10 mouse cellular contexts compared by ENCODE assay signal in genomic region chr2:142838118-142838517, GRCm38 (mm10).
DNase-seq lines count a peak whose midpoint lies in the region; ATAC-seq and TF ChIP-seq lines count a peak whose summit lies in the region.
"Had no signal": no experiment of that assay in that cellular context is flagged by ENCODE, and none has a peak within 500 bp of the region (broad histone marks: within the 10 kb centered on the region; RNA-seq: fewer than 3 reads in every experiment).

No protein-coding gene starts in this region.

- TF ChIP-seq CTCF in liver, adult 2 months (IDR thresholded peaks at IDR 0.05; ENCODE audit: low read depth, low read length), result no peak
- TF ChIP-seq CTCF in thymus, adult 2 months (IDR thresholded peaks at IDR 0.05; ENCODE audit: borderline replicate concordance, control insufficient read depth, extremely low read depth, insufficient read depth, low read length, poor library complexity), result no peak

- WGBS in liver, adult 2 months, result 12% methylated on average over 1 of the region's 1 CpGs
- 76% methylated on average over 1 of the region's 1 CpGs for WGBS in liver, embryonic 11.5 days
- WGBS in heart, embryonic 13.5 days, result 29% methylated on average over 1 of the region's 1 CpGs
- 45% methylated on average over 1 of the region's 1 CpGs for WGBS in stomach, embryonic 14.5 days
- WGBS in thymus, adult 2 months, result 100% methylated on average over 1 of the region's 1 CpGs
- 30% methylated on average over 1 of the region's 1 CpGs for WGBS in forebrain, embryonic 16.5 days

- H3K79me2 ChIP-seq in liver, adult 2 months (ENCODE audit: control insufficient read depth, insufficient read depth, low read length), result peaks cover 3% of the 10 kb centered on the region; the same call in 1 of the 2 replicates

- peaks cover 13% of the 10 kb centered on the region; the same call in 1 of the 2 replicates for H3K36me3 ChIP-seq in liver, adult 2 months (ENCODE audit: control insufficient read depth, insufficient read depth, low read length)
- H3K36me3 ChIP-seq in liver, embryonic 11.5 days (ENCODE audit: control insufficient read depth, insufficient read depth, low read length), result no peaks in the 10 kb centered on the region
- peaks cover 11% of the 10 kb centered on the region for H3K36me3 ChIP-seq in heart, embryonic 13.5 days
- H3K36me3 ChIP-seq in stomach, embryonic 14.5 days (ENCODE audit: control insufficient read depth, insufficient read depth, low read length), result no peaks in the 10 kb centered on the region
- H3K36me3 ChIP-seq in thymus, adult 2 months (ENCODE audit: control insufficient read depth, insufficient read depth, low read length), result no peaks in the 10 kb centered on the region
- no peaks in the 10 kb centered on the region; the same call in none of the 2 replicates for H3K36me3 ChIP-seq in forebrain, embryonic 16.5 days (ENCODE audit: control insufficient read depth, insufficient read depth)
- H3K36me3 ChIP-seq: hindbrain, embryonic 10.5 days; neural tube, embryonic 12.5 days had no signal

- H3K27me3 ChIP-seq in liver, adult 2 months (ENCODE audit: control insufficient read depth, insufficient read depth, low read length), result no peaks in the 10 kb centered on the region
- no peaks in the 10 kb centered on the region for H3K27me3 ChIP-seq in liver, embryonic 11.5 days (replicated peaks; ENCODE audit: control insufficient read depth, insufficient read depth, low read length)
- H3K27me3 ChIP-seq in heart, embryonic 13.5 days (replicated peaks), result no peaks in the 10 kb centered on the region
- H3K27me3 ChIP-seq in stomach, embryonic 14.5 days (ENCODE audit: control insufficient read depth, insufficient read depth, low read length), result no peaks in the 10 kb centered on the region
- no peaks in the 10 kb centered on the region for H3K27me3 ChIP-seq in thymus, adult 2 months (ENCODE audit: control insufficient read depth, insufficient read depth, low read length)
- no peaks in the 10 kb centered on the region for H3K27me3 ChIP-seq in forebrain, embryonic 16.5 days (replicated peaks; ENCODE audit: control insufficient read depth, insufficient read depth, low read length)
- H3K27me3 ChIP-seq: neural tube, embryonic 12.5 days had no signal

- ATAC-seq in liver, embryonic 11.5 days (replicated peaks; ENCODE audit: low FRiP score), result no peak; the same call in 1 of the 2 replicates
- peak; percentile 42; the same call in 1 of the 2 replicates for ATAC-seq in heart, embryonic 13.5 days (ENCODE audit: extremely low read depth, insufficient number of reproducible peaks, low FRiP score, low TSS enrichment)
- ATAC-seq in stomach, embryonic 14.5 days (ENCODE audit: insufficient number of reproducible peaks, insufficient read depth, low FRiP score, low read depth), result peak; percentile 83; the same call in 1 of the 2 replicates
- no peak for ATAC-seq in forebrain, embryonic 16.5 days

- peak; percentile 98 for DNase-seq in liver, adult 2 months (ENCODE audit: extremely low read depth, low read depth, low spot score)
- DNase-seq in liver, embryonic 11.5 days (ENCODE audit: low spot score), result no peak
- DNase-seq in kidney, postnatal 25 days, result peak; percentile 42 to 56
- no peak for DNase-seq in thymus, adult 2 months
- DNase-seq: cerebellum, adult 11 months had no signal

- peaks cover 12% of the 10 kb centered on the region for H3K4me1 ChIP-seq in liver, adult 2 months (ENCODE audit: control insufficient read depth, insufficient read depth, low read length)
- no peaks in the 10 kb centered on the region for H3K4me1 ChIP-seq in liver, embryonic 11.5 days (replicated peaks; ENCODE audit: control insufficient read depth, insufficient read depth, low read length)
- peaks cover 9% of the 10 kb centered on the region; the same call in 1 of the 2 replicates for H3K4me1 ChIP-seq in heart, embryonic 13.5 days
- no peaks in the 10 kb centered on the region for H3K4me1 ChIP-seq in stomach, embryonic 14.5 days (ENCODE audit: control insufficient read depth, insufficient read depth, low read length)
- H3K4me1 ChIP-seq in thymus, adult 2 months (replicated peaks; ENCODE audit: control insufficient read depth, insufficient read depth, low read length), result no peaks in the 10 kb centered on the region
- no peaks in the 10 kb centered on the region for H3K4me1 ChIP-seq in forebrain, embryonic 16.5 days (replicated peaks; ENCODE audit: control insufficient read depth, insufficient read depth, low read length)

- TF ChIP-seq POLR2A in liver, adult 2 months (IDR thresholded peaks at IDR 0.05; ENCODE audit: extremely low read depth, insufficient read depth, low read length), result no peak
- TF ChIP-seq POLR2A in thymus, adult 2 months (IDR thresholded peaks at IDR 0.05; ENCODE audit: control insufficient read depth, extremely low read depth, insufficient read depth, low read length, poor library complexity), result no peak

- no peaks in the 10 kb centered on the region for H3K9me3 ChIP-seq in liver, embryonic 11.5 days (ENCODE audit: control insufficient read depth, low read length)
- no peaks in the 10 kb centered on the region for H3K9me3 ChIP-seq in heart, embryonic 13.5 days
- H3K9me3 ChIP-seq in stomach, embryonic 14.5 days (ENCODE audit: control insufficient read depth, low read depth, low read length), result no peaks in the 10 kb centered on the region
- H3K9me3 ChIP-seq in forebrain, embryonic 16.5 days (ENCODE audit: control insufficient read depth, low read length), result no peaks in the 10 kb centered on the region
- H3K9me3 ChIP-seq: hindbrain, embryonic 10.5 days; neural tube, embryonic 12.5 days had no signal

- H3K4me2 ChIP-seq in liver, embryonic 11.5 days, result no peak overlapping the region
- H3K4me2 ChIP-seq in heart, embryonic 13.5 days, result no peak overlapping the region
- no peak overlapping the region for H3K4me2 ChIP-seq in stomach, embryonic 14.5 days (replicated peaks; ENCODE audit: low read depth, low read length)
- no peak overlapping the region for H3K4me2 ChIP-seq in forebrain, embryonic 16.5 days (ENCODE audit: low read length)
- H3K4me2 ChIP-seq: neural tube, embryonic 12.5 days had no signal

- H3K9ac ChIP-seq in liver, adult 2 months (ENCODE audit: low read depth, low read length), result no peak overlapping the region
- H3K9ac ChIP-seq in liver, embryonic 11.5 days (ENCODE audit: low read depth, low read length), result no peak overlapping the region
- no peak overlapping the region for H3K9ac ChIP-seq in heart, embryonic 13.5 days
- H3K9ac ChIP-seq in stomach, embryonic 14.5 days (replicated peaks; ENCODE audit: low read depth, low read length), result no peak overlapping the region
- no peak overlapping the region for H3K9ac ChIP-seq in forebrain, embryonic 16.5 days (replicated peaks; ENCODE audit: low read depth, low read length)
- H3K9ac ChIP-seq: neural tube, embryonic 12.5 days had no signal

- no peak overlapping the region for H3K4me3 ChIP-seq in liver, adult 2 months (ENCODE audit: insufficient read depth, low read depth, low read length)
- H3K4me3 ChIP-seq in liver, embryonic 11.5 days (ENCODE audit: low read depth, low read length), result no peak overlapping the region
- H3K4me3 ChIP-seq in heart, embryonic 13.5 days, result no peak overlapping the region
- no peak overlapping the region for H3K4me3 ChIP-seq in stomach, embryonic 14.5 days (ENCODE audit: low read depth, low read length)
- no peak overlapping the region for H3K4me3 ChIP-seq in thymus, adult 2 months (ENCODE audit: control insufficient read depth, insufficient read depth, low read length)
- no peak overlapping the region for H3K4me3 ChIP-seq in forebrain, embryonic 16.5 days (replicated peaks; ENCODE audit: low read length)
- H3K4me3 ChIP-seq: hindbrain, embryonic 10.5 days; neural tube, embryonic 12.5 days had no signal

- H3K27ac ChIP-seq in liver, adult 2 months (replicated peaks; ENCODE audit: insufficient read depth, low read depth, low read length), result peak overlapping the region; percentile 69
- no peak overlapping the region for H3K27ac ChIP-seq in liver, embryonic 11.5 days (ENCODE audit: low read depth, low read length)
- H3K27ac ChIP-seq in heart, embryonic 13.5 days (replicated peaks), result peak overlapping the region; percentile 51
- H3K27ac ChIP-seq in stomach, embryonic 14.5 days (ENCODE audit: low read length), result peak overlapping the region; percentile 81; the same call in 1 of the 2 replicates
- H3K27ac ChIP-seq in thymus, adult 2 months (ENCODE audit: control insufficient read depth, insufficient read depth, low read length), result no peak overlapping the region
- no peak overlapping the region for H3K27ac ChIP-seq in forebrain, embryonic 16.5 days (ENCODE audit: low read length)
- H3K27ac ChIP-seq: hindbrain, embryonic 10.5 days; neural tube, embryonic 12.5 days had no signal

Comparison
In these comparisons a context has a peak if more than half of its experiments do, and no peak if none do; other contexts are left out.
1. DNase-seq: peak in liver, adult 2 months (single experiment) and kidney, postnatal 25 days (2 of 2); none in liver, embryonic 11.5 days (single experiment) and thymus, adult 2 months (single experiment).
2. H3K27ac ChIP-seq: peak in liver, adult 2 months (single experiment), heart, embryonic 13.5 days (single experiment) and stomach, embryonic 14.5 days (single experiment); none in liver, embryonic 11.5 days (single experiment), thymus, adult 2 months (single experiment) and forebrain, embryonic 16.5 days (single experiment).
3. ATAC-seq: peak in heart, embryonic 13.5 days (single experiment) and stomach, embryonic 14.5 days (single experiment); none in liver, embryonic 11.5 days (single experiment) and forebrain, embryonic 16.5 days (single experiment).